Mouse (Mus musculus) embryo, embryonic 10 days (tissue): ENCODE data around the gene Smim27.

Experiments
- DNase-seq: peaks from one replicate; pipeline ENCODE4 v3.0.0-alpha.2; 2015; ENCODE audit warnings: low spot score

Gene Smim27

GRCm38 (mm10) chr4:40269430-40270032, at the start of gene Smim27, which contains the start of gene Topors:
TSS of gene Smim27 (plus strand) at chr4:40269579.
TSS of gene Topors (minus strand) at chr4:40269850.
- DNase-seq, result peak; percentile 99

- DNase-seq, result peak; percentile 52
These were observed 48.9 kb upstream of the Smim27 start for GRCm38 (mm10) chr4:40220437-40220836.

GRCm38 (mm10) chr4:40221004-40221760, 48.2 kb upstream of the Smim27 start:
- DNase-seq, result no peak

GRCm38 (mm10) chr4:40221876-40222585, 47.3 kb upstream of the Smim27 start:
- DNase-seq, result no peak

GRCm38 (mm10) chr4:40226095-40226494, 43.3 kb upstream of the Smim27 start:
- no peak for DNase-seq

- DNase-seq, result no peak
These were observed 42.2 kb upstream of the Smim27 start for GRCm38 (mm10) chr4:40227131-40227530.

- DNase-seq, result no peak
These were observed 41.5 kb upstream of the Smim27 start for GRCm38 (mm10) chr4:40227886-40228285.

GRCm38 (mm10) chr4:40229723-40230122, 39.7 kb upstream of the Smim27 start:
- DNase-seq, result no peak

- DNase-seq, result no peak
These were observed 36.2 kb upstream of the Smim27 start for GRCm38 (mm10) chr4:40233062-40233664.

- DNase-seq, result no peak
These were observed 35.1 kb upstream of the Smim27 start for GRCm38 (mm10) chr4:40234256-40234655.

- DNase-seq, result no peak
These were observed 32.5 kb upstream of the Smim27 start for GRCm38 (mm10) chr4:40236829-40237228.

- DNase-seq, result peak; percentile 19
These were observed 30.6 kb upstream of the Smim27 start for GRCm38 (mm10) chr4:40238483-40239408.

GRCm38 (mm10) chr4:40239409-40240271, 29.7 kb upstream of the Smim27 start, which contains the start of gene Ddx58:
TSS of gene Ddx58 (minus strand) at chr4:40239828.
- DNase-seq, result peak; percentile 51

GRCm38 (mm10) chr4:40240272-40240744, 29.1 kb upstream of the Smim27 start:
- no peak for DNase-seq

- no peak for DNase-seq
These were observed 27.5 kb upstream of the Smim27 start for GRCm38 (mm10) chr4:40241928-40242327.

- DNase-seq, result no peak
These were observed 26.4 kb upstream of the Smim27 start for GRCm38 (mm10) chr4:40243006-40243405.

- DNase-seq, result no peak
These were observed 25.3 kb upstream of the Smim27 start for GRCm38 (mm10) chr4:40244035-40244434.

- no peak for DNase-seq
These were observed 18.4 kb upstream of the Smim27 start for GRCm38 (mm10) chr4:40250984-40251383.

GRCm38 (mm10) chr4:40253766-40254165, 15.6 kb upstream of the Smim27 start:
- DNase-seq, result no peak
